Mouse (Mus musculus): ENCODE measurements around the gene Ddb2. TPM values are rescaled to one million over a fixed set of nuclear protein-coding genes. Genes with fewer than 3 reads are reported as not detected.

Ddb2 gene
- polyA plus RNA-seq, 1 experiment = 37.4 TPM

- peak overlapping the region; percentile 79 for H3K4me3 ChIP-seq (ENCODE audit: insufficient read depth, low read length)
- H3K27ac ChIP-seq (ENCODE audit: insufficient read depth, low read length) = peak overlapping the region; percentile 43; the same call in 1 of the 2 replicates
- no peak for TF ChIP-seq CTCF (IDR thresholded peaks at IDR 0.05; ENCODE audit: extremely low read depth, insufficient read depth, low read length)
- TF ChIP-seq POLR2A (IDR thresholded peaks at IDR 0.05; ENCODE audit: extremely low read depth, insufficient read depth, low read length) = peak; percentile 38; the same call in 1 of the 2 replicates
Observed at GRCm38 (mm10) chr2:91256256-91257125, 19.7 kb upstream of the Ddb2 start.

DNA sequence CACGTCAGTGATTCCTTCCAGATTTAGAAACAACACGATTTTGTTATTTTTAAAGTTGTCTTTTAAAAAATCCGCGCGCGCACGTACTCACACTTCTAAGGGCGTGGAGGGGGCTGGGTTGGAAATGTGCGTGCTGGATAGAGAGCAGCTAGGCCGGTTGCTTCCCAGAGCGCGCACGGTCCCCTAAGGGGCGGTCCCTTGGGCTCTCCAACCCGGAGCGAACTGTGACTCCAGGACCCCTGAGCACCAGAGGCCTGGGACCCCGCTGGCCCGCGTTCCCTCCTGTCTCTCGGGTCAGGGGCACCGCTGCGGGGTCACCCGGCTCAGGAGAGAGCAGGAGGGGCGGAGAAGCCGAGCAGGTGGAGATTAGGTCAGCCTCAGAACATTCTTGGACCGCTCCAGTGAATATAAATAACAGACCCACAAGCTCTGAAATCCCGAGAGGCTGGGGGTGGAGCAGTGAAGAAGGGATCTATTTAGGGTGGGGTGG, 18.9 kb upstream of the Ddb2 start, which contains the start of gene Pacsin3:
Pacsin3 (plus strand) TSS at position 294 of the 490 bp plus-strand sequence.
- Histone ChIP-seq H3K4me1 (ENCODE audit: control insufficient read depth, insufficient read depth, low read length) (no peaks in the 10 kb centered on the region), H3K27ac (ENCODE audit: insufficient read depth, low read length) (peak within 1 kb of the TSS; percentile 43; the same call in 1 of the 2 replicates), H3K4me3 (ENCODE audit: insufficient read depth, low read length) (peak within 1 kb of the TSS; percentile 79)
- TF ChIP-seq CTCF (IDR thresholded peaks at IDR 0.05; ENCODE audit: extremely low read depth, insufficient read depth, low read length) (no peak), POLR2A (IDR thresholded peaks at IDR 0.05; ENCODE audit: extremely low read depth, insufficient read depth, low read length) (no peak)

More at GRCm38 (mm10) chr2:91256256-91257125, 19.7 kb upstream of the Ddb2 start:
- no peaks in the 10 kb centered on the region for H3K4me1 ChIP-seq (ENCODE audit: control insufficient read depth, insufficient read depth, low read length)

DNA sequence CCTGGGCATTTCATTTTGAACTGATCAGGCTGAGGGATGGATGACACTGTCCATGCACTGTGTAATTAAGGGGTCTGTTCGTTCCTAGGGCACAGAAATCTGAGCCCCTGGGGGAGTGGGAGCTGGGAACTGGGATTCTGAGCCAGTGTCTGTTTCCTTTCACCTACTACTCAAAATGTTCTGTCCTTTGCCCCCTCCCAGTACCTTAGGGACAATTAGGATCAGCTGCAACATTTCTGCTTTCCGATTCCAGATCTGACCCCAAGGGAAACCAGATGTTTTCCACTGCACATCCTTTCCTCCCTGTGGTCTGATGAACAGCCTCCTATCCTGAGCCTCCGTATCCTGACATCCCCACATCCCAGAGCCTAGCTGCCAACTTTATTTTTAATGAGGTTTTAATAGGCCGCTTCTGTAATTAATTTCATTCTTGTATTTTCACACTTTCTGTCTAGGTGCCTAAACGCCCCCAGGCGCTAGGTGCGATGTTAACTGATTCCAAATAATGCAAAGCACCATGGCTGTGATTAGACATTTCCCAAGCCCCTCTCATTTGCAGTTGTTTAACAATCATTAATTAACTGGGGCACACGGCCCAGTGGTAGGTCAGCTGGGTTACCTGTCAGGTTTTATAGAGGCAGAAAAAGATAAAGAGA, 18.1 kb upstream of the Ddb2 start:
- no peak for TF ChIP-seq POLR2A (IDR thresholded peaks at IDR 0.05; ENCODE audit: extremely low read depth, insufficient read depth, low read length)
- no peak for TF ChIP-seq CTCF (IDR thresholded peaks at IDR 0.05; ENCODE audit: extremely low read depth, insufficient read depth, low read length)
- no peak overlapping the region for H3K4me3 ChIP-seq (ENCODE audit: insufficient read depth, low read length)

DNA sequence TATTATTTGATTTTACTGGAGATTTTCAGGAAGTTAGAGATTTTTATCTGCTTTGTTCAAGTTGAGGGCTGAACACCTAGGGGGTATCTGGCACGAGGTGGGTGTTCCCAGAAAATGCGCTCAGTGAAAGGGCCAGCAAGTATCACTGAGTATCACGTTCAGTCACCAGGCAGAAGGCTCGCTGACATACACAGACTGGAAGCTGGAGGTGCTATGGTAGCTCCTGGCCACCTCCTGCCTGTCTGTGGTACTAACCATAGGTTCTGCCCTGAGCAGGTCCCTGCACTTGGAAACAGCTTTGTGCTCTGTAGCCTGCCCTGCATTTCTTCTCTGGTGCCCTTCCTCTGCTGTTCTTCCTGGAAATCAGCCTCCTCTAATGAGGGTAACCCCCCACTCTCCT, 15.7 kb upstream of the Ddb2 start:
- no peak overlapping the region for H3K27ac ChIP-seq (ENCODE audit: insufficient read depth, low read length)
- no peak overlapping the region for H3K4me3 ChIP-seq (ENCODE audit: insufficient read depth, low read length)
- no peaks in the 10 kb centered on the region for H3K4me1 ChIP-seq (ENCODE audit: control insufficient read depth, insufficient read depth, low read length)
- no peak for TF ChIP-seq CTCF (IDR thresholded peaks at IDR 0.05; ENCODE audit: extremely low read depth, insufficient read depth, low read length)

More for the DNA sequence above, 18.1 kb upstream of the Ddb2 start:
- no peaks in the 10 kb centered on the region for H3K4me1 ChIP-seq (ENCODE audit: control insufficient read depth, insufficient read depth, low read length)
- no peak overlapping the region for H3K27ac ChIP-seq (ENCODE audit: insufficient read depth, low read length)

- H3K4me3 ChIP-seq (ENCODE audit: insufficient read depth, low read length) = no peak overlapping the region
Observed at GRCm38 (mm10) chr2:91252001-91252400, 15.2 kb upstream of the Ddb2 start.

GRCm38 (mm10) chr2:91248366-91248765, 11.6 kb upstream of the Ddb2 start:
- Histone ChIP-seq H3K4me1 (ENCODE audit: control insufficient read depth, insufficient read depth, low read length) (no peaks in the 10 kb centered on the region), H3K4me3 (ENCODE audit: insufficient read depth, low read length) (no peak overlapping the region), H3K27ac (ENCODE audit: insufficient read depth, low read length) (no peak overlapping the region)
- TF ChIP-seq CTCF (IDR thresholded peaks at IDR 0.05; ENCODE audit: extremely low read depth, insufficient read depth, low read length) = no peak
- no peak for TF ChIP-seq POLR2A (IDR thresholded peaks at IDR 0.05; ENCODE audit: extremely low read depth, insufficient read depth, low read length)

More at GRCm38 (mm10) chr2:91252001-91252400, 15.2 kb upstream of the Ddb2 start:
- H3K27ac ChIP-seq (ENCODE audit: insufficient read depth, low read length) = no peak overlapping the region
- no peak for TF ChIP-seq CTCF (IDR thresholded peaks at IDR 0.05; ENCODE audit: extremely low read depth, insufficient read depth, low read length)
- TF ChIP-seq POLR2A (IDR thresholded peaks at IDR 0.05; ENCODE audit: extremely low read depth, insufficient read depth, low read length) = no peak
- H3K4me1 ChIP-seq (ENCODE audit: control insufficient read depth, insufficient read depth, low read length) = no peaks in the 10 kb centered on the region

- Histone ChIP-seq H3K4me3 (ENCODE audit: insufficient read depth, low read length) (no peak overlapping the region), H3K4me1 (ENCODE audit: control insufficient read depth, insufficient read depth, low read length) (no peaks in the 10 kb centered on the region), H3K27ac (ENCODE audit: insufficient read depth, low read length) (no peak overlapping the region)
- TF ChIP-seq POLR2A (IDR thresholded peaks at IDR 0.05; ENCODE audit: extremely low read depth, insufficient read depth, low read length) = no peak
- TF ChIP-seq CTCF (IDR thresholded peaks at IDR 0.05; ENCODE audit: extremely low read depth, insufficient read depth, low read length) = no peak
Observed at GRCm38 (mm10) chr2:91244557-91245228, 7.9 kb upstream of the Ddb2 start.

DNA sequence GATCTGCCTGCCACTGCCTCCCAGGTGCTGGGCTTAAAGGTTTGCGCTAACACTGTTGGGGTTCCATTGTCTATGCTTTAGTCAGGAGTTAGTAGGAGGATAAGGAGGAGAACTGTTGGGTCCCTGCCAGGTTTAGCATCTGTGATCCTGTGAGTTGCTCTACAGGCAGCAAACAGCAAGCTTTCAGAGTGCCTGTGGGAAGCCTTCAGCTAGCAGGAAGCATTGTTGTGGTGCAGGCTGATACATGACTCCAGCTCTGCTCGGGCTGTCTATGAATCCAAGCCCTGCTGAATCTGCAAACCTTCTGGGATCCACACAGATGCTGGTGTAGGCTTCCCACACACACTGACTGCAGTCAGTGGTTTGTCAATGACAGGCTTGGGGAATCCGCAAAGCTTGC, 6.6 kb upstream of the Ddb2 start:
- Histone ChIP-seq H3K4me3 (ENCODE audit: insufficient read depth, low read length) (no peak overlapping the region), H3K4me1 (ENCODE audit: control insufficient read depth, insufficient read depth, low read length) (no peaks in the 10 kb centered on the region), H3K27ac (ENCODE audit: insufficient read depth, low read length) (no peak overlapping the region)
- TF ChIP-seq POLR2A (IDR thresholded peaks at IDR 0.05; ENCODE audit: extremely low read depth, insufficient read depth, low read length) (peak; percentile 36; the same call in 1 of the 2 replicates), CTCF (IDR thresholded peaks at IDR 0.05; ENCODE audit: extremely low read depth, insufficient read depth, low read length) (no peak)

GRCm38 (mm10) chr2:91242547-91242946, 5.8 kb upstream of the Ddb2 start:
- Histone ChIP-seq H3K4me3 (ENCODE audit: insufficient read depth, low read length) (no peak overlapping the region), H3K27ac (ENCODE audit: insufficient read depth, low read length) (no peak overlapping the region), H3K4me1 (ENCODE audit: control insufficient read depth, insufficient read depth, low read length) (no peaks in the 10 kb centered on the region; the same call in 1 of the 2 replicates)
- no peak for TF ChIP-seq POLR2A (IDR thresholded peaks at IDR 0.05; ENCODE audit: extremely low read depth, insufficient read depth, low read length)
- no peak for TF ChIP-seq CTCF (IDR thresholded peaks at IDR 0.05; ENCODE audit: extremely low read depth, insufficient read depth, low read length)
